Mouse (Mus musculus) WW6 (cell line): ENCODE results near the gene Atp5h.

Experiments
- DNase-seq: peaks from one replicate; pipeline ENCODE4 v3.0.0-alpha.2; 2013; ENCODE audit warnings: low read depth, low spot score

Gene Atp5h

DNA sequence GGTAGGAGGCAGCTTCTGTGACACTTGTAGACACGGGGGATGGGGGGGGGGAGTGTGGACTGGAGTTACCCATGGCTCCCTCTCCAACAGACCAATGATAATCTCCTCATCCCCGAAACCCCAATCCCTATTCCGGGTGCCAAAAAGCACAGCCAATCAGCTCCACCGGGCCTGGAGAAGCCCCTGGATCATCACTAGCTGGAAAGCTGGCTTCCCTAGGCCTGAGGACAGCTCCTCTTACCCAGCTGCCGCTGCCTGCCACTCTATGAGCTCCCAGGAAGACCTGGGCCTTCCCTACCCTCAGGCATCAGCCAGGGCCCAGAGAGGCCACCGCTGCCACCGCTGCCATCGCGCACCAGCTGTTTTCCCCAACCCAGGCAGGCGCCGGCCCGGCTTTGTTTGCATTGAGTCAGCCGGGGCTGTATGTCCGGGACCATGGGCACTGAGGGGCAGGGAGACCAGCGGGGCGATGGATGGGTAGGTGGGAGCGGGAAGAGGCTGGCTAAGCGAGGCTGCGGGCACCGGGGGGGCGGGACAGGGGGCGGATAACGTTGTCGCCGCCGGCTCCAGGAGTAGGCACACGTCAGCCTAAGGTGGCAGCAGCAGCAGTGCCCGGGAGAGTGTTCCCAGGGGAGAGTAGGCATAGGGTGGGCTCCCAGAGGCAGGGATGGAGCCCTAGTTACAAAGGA is 52.9 kb downstream of the Atp5h start:
- DNase-seq: no peak

DNA sequence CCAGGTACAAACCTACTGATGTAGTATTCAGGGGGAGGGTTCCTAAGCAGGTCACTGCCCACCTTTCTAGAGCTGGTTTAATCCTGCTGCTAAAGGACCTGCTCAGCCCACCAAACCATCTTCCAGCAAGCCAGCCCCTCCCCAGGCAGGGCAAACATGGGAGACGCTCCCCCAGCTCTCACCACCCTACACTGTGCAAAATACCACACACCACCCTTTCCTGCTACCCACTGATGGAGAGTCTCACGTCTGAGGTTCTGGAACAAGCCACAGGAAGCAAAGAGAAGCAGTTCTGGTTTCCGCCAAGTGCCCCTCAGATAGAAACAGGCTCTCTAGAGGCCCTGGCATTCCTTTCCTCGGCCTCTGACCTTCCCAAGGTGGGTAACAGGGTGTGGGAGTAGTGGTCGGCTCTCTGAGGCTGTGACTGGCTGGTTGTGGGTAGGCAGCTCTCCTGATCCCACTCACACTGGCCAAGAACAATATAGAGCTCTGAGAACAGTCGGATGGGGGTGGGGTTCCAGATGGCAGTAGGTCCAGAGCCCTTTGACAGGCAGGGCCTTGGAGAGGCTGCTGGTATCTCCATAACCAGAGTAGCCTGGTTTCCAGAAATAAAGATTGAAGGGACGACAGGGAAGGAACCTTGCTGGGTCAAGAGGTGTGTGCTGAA is 53.6 kb downstream of the Atp5h start:
- DNase-seq: no peak
